Mouse (Mus musculus): Measurements from ENCODE around the gene Mybbp1a. TPM values are rescaled to one million over a fixed set of nuclear protein-coding genes. Genes with fewer than 3 reads are reported as not detected.

Gene Mybbp1a
- total and polyA plus RNA-seq, 3 experiments: 174 to 816 (median 245) TPM

GRCm38 (mm10) chr11:72436756-72437650 lies 4.2 kb upstream of the Mybbp1a start:
- no peak for DNase-seq (ENCODE audit: extremely low read depth)
- dilution Hi-C loops (cut with MboI; ENCODE audit: extremely low pct_ligation_motif_present, extremely low pct_unique_long_range_greater_than_20kb, low sequenced_read_pairs) (no loop called here), in situ Hi-C loops (cut with MboI; ENCODE audit: low pct_ligation_motif_present, low pct_unique_long_range_greater_than_20kb, low sequenced_read_pairs) (loop anchor here (5.0 to 25.0 kb wide), 3 partner anchors 105 to 575 kb away; partner anchors contain the start of genes Camkk1 and Med31)
- Histone ChIP-seq H3K9ac (ENCODE audit: insufficient read depth, low read depth) (no peak overlapping the region), H3K4me3 (replicated peaks in 1 of 3; ENCODE audit: low read depth in 2 of 3, low read length in 2 of 3, poor library complexity in 1 of 3) (no peak overlapping the region), H3K9me3 (replicated peaks; ENCODE audit: low read length) (no peaks in the 10 kb centered on the region), H3K79me2 (replicated peaks; ENCODE audit: control insufficient read depth, extremely low read depth, insufficient read depth, poor library complexity, severe bottlenecking) (peaks cover 8% of the 10 kb centered on the region), H3K36me3 (replicated peaks in 1 of 2; ENCODE audit: control insufficient read depth in 1 of 2, insufficient read depth in 1 of 2, low read length in 1 of 2) (peaks cover 0 to under 1% of the 10 kb centered on the region in 2 experiments), H3K27ac (ENCODE audit: insufficient read depth, low read depth) (no peak overlapping the region), H3K27me3 (replicated peaks) (no peaks in the 10 kb centered on the region), H3K4me1 (ENCODE audit: control insufficient read depth in 1 of 2, insufficient read depth in 2 of 2) (peaks cover 10 to 16% of the 10 kb centered on the region in 2 experiments; a peak in 3 of 4 replicates), H3K4me2 (ENCODE audit: insufficient read depth, low read depth, poor library complexity, severe bottlenecking) (no peak overlapping the region)
- no peak for TF ChIP-seq HCFC1 (IDR thresholded peaks at IDR 0.05; ENCODE audit: low read depth, low read length)
- no peak for TF ChIP-seq JUN (IDR thresholded peaks at IDR 0.05; ENCODE audit: insufficient read depth, low read depth, low read length)
- TF ChIP-seq E2F4 (IDR thresholded peaks at IDR 0.05; ENCODE audit: insufficient replicate concordance, low read depth, low read length): no peak
- no peak for TF ChIP-seq ZNF384 (IDR thresholded peaks at IDR 0.05; ENCODE audit: low read depth, low read length)
- TF ChIP-seq NRF1 (IDR thresholded peaks at IDR 0.05; ENCODE audit: low read depth, low read length): no peak
- TF ChIP-seq EP300 (IDR thresholded peaks at IDR 0.05; ENCODE audit: low read length): no peak
- TF ChIP-seq MYC (IDR thresholded peaks at IDR 0.05; ENCODE audit: low read depth, low read length): no peak
- no peak for TF ChIP-seq MAX (IDR thresholded peaks at IDR 0.05; ENCODE audit: low read length)
- TF ChIP-seq PAX5 (IDR thresholded peaks at IDR 0.05; ENCODE audit: low read length): no peak
- no peak for TF ChIP-seq GABPA (IDR thresholded peaks at IDR 0.05; ENCODE audit: insufficient replicate concordance, low read depth, low read length)
- no peak for TF ChIP-seq ETS1 (conservative IDR thresholded peaks at IDR 0.05; ENCODE audit: low read depth, low read length)
- no peak for TF ChIP-seq MXI1 (IDR thresholded peaks at IDR 0.05; ENCODE audit: low read depth, low read length)
- no peak for TF ChIP-seq TCF12 (IDR thresholded peaks at IDR 0.05; ENCODE audit: low read depth, low read length)
- TF ChIP-seq RCOR1 (conservative IDR thresholded peaks at IDR 0.05; ENCODE audit: low read depth, low read length): no peak
- TF ChIP-seq UBTF (IDR thresholded peaks at IDR 0.05; ENCODE audit: low read depth, low read length): no peak
- no peak for TF ChIP-seq ZKSCAN1 (IDR thresholded peaks at IDR 0.05; ENCODE audit: borderline replicate concordance, low read depth, low read length)
- TF ChIP-seq ZC3H11A (IDR thresholded peaks at IDR 0.05; ENCODE audit: low read depth, low read length): no peak
- no peak for TF ChIP-seq BHLHE40 (IDR thresholded peaks at IDR 0.05; ENCODE audit: low read depth, low read length)

- no peak overlapping the region for H3K9ac ChIP-seq (ENCODE audit: insufficient read depth, low read depth)
- dilution Hi-C loops (cut with MboI; ENCODE audit: extremely low pct_ligation_motif_present, extremely low pct_unique_long_range_greater_than_20kb, low sequenced_read_pairs): no loop called here
- H3K36me3 ChIP-seq (replicated peaks in 1 of 2; ENCODE audit: control insufficient read depth in 1 of 2, insufficient read depth in 1 of 2, low read length in 1 of 2): peaks cover 12 to 14% of the 10 kb centered on the region in 2 experiments
- in situ Hi-C loops (cut with MboI; ENCODE audit: low pct_ligation_motif_present, low pct_unique_long_range_greater_than_20kb, low sequenced_read_pairs): loop anchor here (5.0 to 25.0 kb wide), 3 partner anchors 104 to 574 kb away; partner anchors contain the start of genes Camkk1 and Med31
- H3K27ac ChIP-seq (ENCODE audit: insufficient read depth, low read depth): no peak overlapping the region
- no peak for TF ChIP-seq UBTF (IDR thresholded peaks at IDR 0.05; ENCODE audit: low read depth, low read length)
- TF ChIP-seq CHD1 (IDR thresholded peaks at IDR 0.05; ENCODE audit: low read depth, low read length): no peak
- no peak for TF ChIP-seq POLR2AphosphoS2 (IDR thresholded peaks at IDR 0.05; ENCODE audit: low read depth, low read length)
- TF ChIP-seq PAX5 (IDR thresholded peaks at IDR 0.05; ENCODE audit: low read length): no peak
- TF ChIP-seq JUN (IDR thresholded peaks at IDR 0.05; ENCODE audit: insufficient read depth, low read depth, low read length): no peak
- no peak for TF ChIP-seq JUND (conservative IDR thresholded peaks at IDR 0.05; ENCODE audit: low read depth, low read length)
- TF ChIP-seq E2F4 (IDR thresholded peaks at IDR 0.05; ENCODE audit: insufficient replicate concordance, low read depth, low read length): no peak
- TF ChIP-seq SIN3A (IDR thresholded peaks at IDR 0.05; ENCODE audit: low read length): no peak
- TF ChIP-seq USF2 (conservative IDR thresholded peaks at IDR 0.05; ENCODE audit: low read depth, low read length): no peak
- no peak for TF ChIP-seq KAT2A (IDR thresholded peaks at IDR 0.05; ENCODE audit: insufficient replicate concordance, low read length)
- TF ChIP-seq MAZ (IDR thresholded peaks at IDR 0.05; ENCODE audit: low read depth, low read length): no peak
- TF ChIP-seq POLR2A (IDR thresholded peaks at IDR 0.05; ENCODE audit: low read depth, low read length): no peak
- TF ChIP-seq IRF4 (IDR thresholded peaks at IDR 0.05; ENCODE audit: low read depth, low read length): no peak
- TF ChIP-seq TBP (conservative IDR thresholded peaks at IDR 0.05; ENCODE audit: low read depth, low read length): no peak
- no peak for TF ChIP-seq USF1 (IDR thresholded peaks at IDR 0.05; ENCODE audit: low read depth, low read length)
- no peak for TF ChIP-seq SMC3 (IDR thresholded peaks at IDR 0.05; ENCODE audit: low read depth, low read length)
- no peak for TF ChIP-seq BHLHE40 (IDR thresholded peaks at IDR 0.05; ENCODE audit: low read depth, low read length)
- TF ChIP-seq MAFK (IDR thresholded peaks at IDR 0.05; ENCODE audit: insufficient replicate concordance, low read length): no peak
- H3K4me1 ChIP-seq (ENCODE audit: control insufficient read depth in 1 of 2, insufficient read depth in 2 of 2): peaks cover 17 to 29% of the 10 kb centered on the region in 2 experiments
- no peaks in the 10 kb centered on the region for H3K9me3 ChIP-seq (replicated peaks; ENCODE audit: low read length)
- H3K4me2 ChIP-seq (ENCODE audit: insufficient read depth, low read depth, poor library complexity, severe bottlenecking): no peak overlapping the region
- no peaks in the 10 kb centered on the region for H3K27me3 ChIP-seq (replicated peaks)
- peaks cover 22% of the 10 kb centered on the region for H3K79me2 ChIP-seq (replicated peaks; ENCODE audit: control insufficient read depth, extremely low read depth, insufficient read depth, poor library complexity, severe bottlenecking)
- H3K4me3 ChIP-seq (replicated peaks in 1 of 3; ENCODE audit: low read depth in 2 of 3, low read length in 2 of 3, poor library complexity in 1 of 3): no peak overlapping the region
- DNase-seq (ENCODE audit: extremely low read depth): no peak
Observed at GRCm38 (mm10) chr11:72438411-72438810, 2.7 kb upstream of the Mybbp1a start.

Measured in CH12.LX (cell line).